Mouse (Mus musculus): ENCODE data around the gene Cgn. TPM values are rescaled to one million over a fixed set of nuclear protein-coding genes. Genes with fewer than 3 reads are reported as not detected.

The Cgn gene
- total RNA-seq, 4 experiments from 2014 or later = 4.0 to 5.5 (median 4.7) TPM

Other genes starting within 250 kb of the Cgn start
- gene Snx27, start 203.8 kb downstream of the Cgn start, total RNA-seq (2022) = 100 to 1,000 TPM in 2 of 4 experiments, 10 to 100 TPM in 2; 93.8 to 123 (median 108) TPM
- gene Gm10972, start 143.4 kb downstream of the Cgn start, total RNA-seq (2022) = not detected
- gene Tuft1, start 127.6 kb downstream of the Cgn start, total RNA-seq (2022) = 1 to 10 TPM; 2.6 to 3.9 (median 3.1) TPM
- gene Selenbp2, start 92.9 kb downstream of the Cgn start, total RNA-seq (2022) = 1 to 10 TPM in 3 of 4 experiments, under 1 TPM in 1; 0.50 to 1.6 (median 1.1) TPM
- gene Pogz, start 51.1 kb upstream of the Cgn start, total RNA-seq (2022) = 10 to 100 TPM; 52.0 to 71.5 (median 61.4) TPM
- 100 to 1,000 TPM; 219 to 262 (median 240) TPM for gene Psmb4, start 100.5 kb upstream of the Cgn start, total RNA-seq (2022)
- gene Selenbp1, start 146.6 kb upstream of the Cgn start, total RNA-seq (2022) = 10 to 100 TPM; 11.1 to 14.5 (median 12.5) TPM
- 10 to 100 TPM; 21.9 to 28.9 (median 24.6) TPM for gene Rfx5, start 167.6 kb upstream of the Cgn start, total RNA-seq (2022)
- gene Pi4kb, start 188.2 kb upstream of the Cgn start, total RNA-seq (2022) = 10 to 100 TPM; 58.7 to 64.8 (median 59.6) TPM
- 10 to 100 TPM; 25.1 to 35.1 (median 30.6) TPM for gene Zfp687, start 229.0 kb upstream of the Cgn start, total RNA-seq (2022)

Data from layer of hippocampus, adult 8-10 months (tissue).